Mouse (Mus musculus): ENCODE measurements around the gene Ccl28. TPM values are rescaled to one million over a fixed set of nuclear protein-coding genes. Genes with fewer than 3 reads are reported as not detected.

Gene Ccl28
- 0.17 and 0.39 TPM in 2 replicates for polyA plus RNA-seq (2015; fragmentation: Nextera tagmentation; extraction: Ambion mirVana)

GRCm38 (mm10) chr13:119623634-119624033 lies at the start of gene Ccl28:
Ccl28 (plus strand) TSS chr13:119623819.

GRCm38 (mm10) chr13:119690039-119690728 lies 66.6 kb downstream of the Ccl28 start, which contains the start of gene Hmgcs1:
Hmgcs1 (plus strand) TSS chr13:119690379.

Other genes starting within 250 kb of the Ccl28 start
- gene Paip1, start 195.2 kb upstream of the Ccl28 start, polyA plus RNA-seq (2015; fragmentation: Nextera tagmentation; extraction: Ambion mirVana), result 141 and 164 TPM in 2 replicates
- 50.4 and 53.7 TPM in 2 replicates for gene 4833420G17Rik, start 161.1 kb upstream of the Ccl28 start, polyA plus RNA-seq (2015; fragmentation: Nextera tagmentation; extraction: Ambion mirVana)
- 3.0 and 3.7 TPM in 2 replicates for gene Tmem267, start 135.8 kb upstream of the Ccl28 start, polyA plus RNA-seq (2015; fragmentation: Nextera tagmentation; extraction: Ambion mirVana)
- gene 3110070M22Rik, start 135.4 kb upstream of the Ccl28 start, polyA plus RNA-seq (2015; fragmentation: Nextera tagmentation; extraction: Ambion mirVana), result 1.3 and 1.9 TPM in 2 replicates
- gene Hmgcs1, start 66.6 kb downstream of the Ccl28 start, polyA plus RNA-seq (2015; fragmentation: Nextera tagmentation; extraction: Ambion mirVana), result 304 and 317 TPM in 2 replicates
- 10.9 TPM in 2 replicates for gene Nim1k, start 132.1 kb downstream of the Ccl28 start, polyA plus RNA-seq (2015; fragmentation: Nextera tagmentation; extraction: Ambion mirVana)
- gene Zfp131, start 167.1 kb downstream of the Ccl28 start, polyA plus RNA-seq (2015; fragmentation: Nextera tagmentation; extraction: Ambion mirVana), result 27.0 and 30.4 TPM in 2 replicates
- not detected in 2 replicates for gene AF067063, start 206.4 kb downstream of the Ccl28 start, polyA plus RNA-seq (2015; fragmentation: Nextera tagmentation; extraction: Ambion mirVana)
- not detected in 2 replicates for gene D13Ertd608e, start 212.2 kb downstream of the Ccl28 start, polyA plus RNA-seq (2015; fragmentation: Nextera tagmentation; extraction: Ambion mirVana)

Data from neural tube, postnatal 0 days (tissue).